Mouse (Mus musculus) olfactory bulb, adult 2 months (tissue): ENCODE data around the gene Gm10271. TPM values are rescaled to one million over a fixed set of nuclear protein-coding genes. Genes with fewer than 3 reads are reported as not detected.

ENCODE experiments used
- H3K27ac ChIP-seq: fragments of 200-500 bp; 2 replicates; pipeline ENCODE4 v1.5.1; 2012; ENCODE audit warnings: low read depth, low read length; ENCODE audit not compliant: insufficient read depth
- H3K4me1 ChIP-seq: fragments of 200-500 bp; 2 replicates; pipeline ENCODE4 v1.6.1; 2012; ENCODE audit warnings: low read length; ENCODE audit not compliant: control insufficient read depth, insufficient read depth
- H3K4me3 ChIP-seq: fragments of 200-500 bp; 2 replicates; pipeline ENCODE4 v1.5.1; 2012; ENCODE audit warnings: mild to moderate bottlenecking, low read depth, low read length, moderate library complexity; ENCODE audit not compliant: insufficient read depth
- CTCF ChIP-seq: fragments of 200-500 bp; IDR thresholded peaks from 2 replicates; pipeline ENCODE4 v1.5.1; 2012; ENCODE audit warnings: low read depth, mild to moderate bottlenecking, low read length, moderate library complexity; ENCODE audit not compliant: insufficient read depth
- POLR2A ChIP-seq: fragments of 200-500 bp; IDR thresholded peaks from 2 replicates; pipeline ENCODE4 v1.6.1; 2012; ENCODE audit warnings: mild to moderate bottlenecking, low read depth, low read length, moderate library complexity; ENCODE audit not compliant: insufficient read depth
- WGBS: fragments of 180-500 bp; shearing (Covaris S2); methylation state at CpG from one replicate; pipeline ENCODE4 v1.1.7; 2018; 5-methylcytosine and 5-hydroxymethylcytosine counted together
- polyA plus RNA-seq: library from polyadenylated mRNA; stranded (reverse); fragments of >200 nt; gene quantifications from 2 replicates; pipeline ENCODE4 v1.2.4, GENCODE M21; 2012; ENCODE audit warnings: low replicate concordance; ENCODE audit not compliant: missing spikeins, insufficient read depth, insufficient read length

The Gm10271 gene
- polyA plus RNA-seq, 1 experiment, result not detected

GRCm38 (mm10) chr10:116928826-116929225 is 43.6 kb downstream of the Gm10271 start:
- no peak for TF ChIP-seq POLR2A
- TF ChIP-seq CTCF, result no peak
- no peak overlapping the region for H3K27ac ChIP-seq
- H3K4me1 ChIP-seq, result peaks cover 9% of the 10 kb centered on the region
- 82% methylated on average over 3 of the region's 3 CpGs for WGBS
- H3K4me3 ChIP-seq, result no peak overlapping the region

- no peak overlapping the region for H3K4me3 ChIP-seq
- no peak for TF ChIP-seq CTCF
- no peak for TF ChIP-seq POLR2A
- WGBS, result 88% methylated on average over 11 of the region's 11 CpGs
- peaks cover 6% of the 10 kb centered on the region for H3K4me1 ChIP-seq
- H3K27ac ChIP-seq, result no peak overlapping the region
These were observed 45.8 kb downstream of the Gm10271 start for GRCm38 (mm10) chr10:116926428-116927113.

GRCm38 (mm10) chr10:116923651-116924495 is 48.5 kb downstream of the Gm10271 start:
- H3K4me3 ChIP-seq, result no peak overlapping the region
- H3K27ac ChIP-seq, result no peak overlapping the region
- WGBS, result 93% methylated on average over 19 of the region's 19 CpGs
- TF ChIP-seq POLR2A (no peak), CTCF (no peak)
- H3K4me1 ChIP-seq, result no peaks in the 10 kb centered on the region

GRCm38 (mm10) chr10:116922161-116922560 is 50.2 kb downstream of the Gm10271 start:
- peaks cover 5% of the 10 kb centered on the region for H3K4me1 ChIP-seq
- TF ChIP-seq POLR2A (no peak), CTCF (no peak)

GRCm38 (mm10) chr10:116921416-116921815 is 51.0 kb downstream of the Gm10271 start:
- H3K27ac ChIP-seq, result no peak overlapping the region
- WGBS, result 95% methylated on average over 15 of the region's 15 CpGs
- TF ChIP-seq CTCF (no peak), POLR2A (no peak)
- H3K4me3 ChIP-seq, result no peak overlapping the region
- peaks cover 5% of the 10 kb centered on the region for H3K4me1 ChIP-seq

More at GRCm38 (mm10) chr10:116922161-116922560, 50.2 kb downstream of the Gm10271 start:
- H3K4me3 ChIP-seq, result no peak overlapping the region
- WGBS, result 92% methylated on average over 15 of the region's 15 CpGs
- H3K27ac ChIP-seq, result no peak overlapping the region

- H3K4me3 ChIP-seq, result no peak overlapping the region
- 97% methylated on average over 8 of the region's 8 CpGs for WGBS
- H3K4me1 ChIP-seq, result peaks cover 5% of the 10 kb centered on the region
- no peak for TF ChIP-seq CTCF
- H3K27ac ChIP-seq, result no peak overlapping the region
These were observed 51.8 kb downstream of the Gm10271 start for GRCm38 (mm10) chr10:116920641-116921040.

- TF ChIP-seq POLR2A (no peak), CTCF (no peak)
- H3K4me1 ChIP-seq, result peaks cover 5% of the 10 kb centered on the region
- 92% methylated on average over 25 of the region's 25 CpGs for WGBS
These were observed 52.8 kb downstream of the Gm10271 start for GRCm38 (mm10) chr10:116919368-116920317.

GRCm38 (mm10) chr10:116916581-116916980 is 55.8 kb downstream of the Gm10271 start:
- H3K4me1 ChIP-seq, result peaks cover 5% of the 10 kb centered on the region
- no peak for TF ChIP-seq POLR2A
- WGBS, result 95% methylated on average over 8 of the region's 8 CpGs
- no peak overlapping the region for H3K27ac ChIP-seq
- no peak overlapping the region for H3K4me3 ChIP-seq

More at GRCm38 (mm10) chr10:116919368-116920317, 52.8 kb downstream of the Gm10271 start:
- H3K4me3 ChIP-seq, result no peak overlapping the region
- H3K27ac ChIP-seq, result no peak overlapping the region

GRCm38 (mm10) chr10:116915286-116915685 is 57.1 kb downstream of the Gm10271 start:
- WGBS, result 98% methylated on average over 8 of the region's 8 CpGs

More at GRCm38 (mm10) chr10:116915286-116915685, 57.1 kb downstream of the Gm10271 start:
- H3K4me3 ChIP-seq, result no peak overlapping the region
- TF ChIP-seq POLR2A (no peak), CTCF (no peak)
- H3K4me1 ChIP-seq, result peaks cover 5% of the 10 kb centered on the region
- H3K27ac ChIP-seq, result no peak overlapping the region
